Mouse (Mus musculus) R1 (cell line): ENCODE data around the gene Poc1b.

Source experiments
- DNase-seq: peaks from one replicate; pipeline ENCODE4 v3.0.0-alpha.2; 2018; ENCODE audit warnings: low read depth, low spot score

Gene Poc1b

DNA sequence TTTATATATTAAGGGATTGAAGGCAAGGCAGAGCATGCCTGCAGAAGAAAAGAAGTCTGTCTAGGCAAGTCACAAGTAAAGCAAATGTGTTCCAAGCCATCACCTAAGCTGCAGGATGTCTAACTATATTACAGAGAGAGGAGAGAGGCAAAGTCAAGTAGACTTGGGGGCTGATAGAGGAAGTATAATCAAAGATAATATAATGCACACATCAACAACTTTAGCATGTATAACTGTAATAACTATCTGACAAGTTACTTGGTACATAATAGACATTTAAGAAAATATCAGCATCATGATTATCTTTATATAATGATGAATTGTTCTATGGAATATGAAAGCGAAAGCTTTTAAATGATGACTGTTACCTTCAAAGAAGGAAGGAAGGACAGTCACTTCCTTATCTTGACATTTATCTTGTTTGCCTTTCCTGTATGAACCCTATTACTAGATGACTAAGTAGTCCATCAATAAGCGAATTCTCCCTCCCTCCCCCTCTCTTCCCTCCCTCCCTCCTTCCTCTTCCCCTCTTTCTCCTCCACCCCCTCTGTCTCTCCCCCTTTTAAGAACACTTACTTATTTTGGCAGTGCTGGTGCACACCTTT, 87.7 kb downstream of the Poc1b start:
- no peak for DNase-seq

DNA sequence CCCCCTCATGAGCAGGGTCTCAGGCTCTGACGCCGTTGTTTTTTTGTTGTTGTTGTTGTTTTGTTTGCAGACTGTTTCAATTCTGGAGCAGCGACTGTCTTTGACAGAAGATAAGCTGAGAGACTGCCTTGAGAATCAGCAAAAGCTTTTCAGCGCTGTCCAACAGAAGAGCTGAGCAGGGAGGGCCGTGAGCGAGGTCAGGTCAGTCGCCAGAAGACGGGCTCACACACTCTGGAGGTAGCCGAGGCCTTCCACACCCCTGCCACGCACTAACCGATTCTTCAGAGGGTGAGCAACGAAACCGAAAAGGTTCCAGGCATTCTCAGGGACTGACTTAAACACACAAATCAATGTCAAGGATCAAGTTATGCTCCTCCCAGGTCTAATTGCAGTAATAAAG, 89.7 kb downstream of the Poc1b start:
- no peak for DNase-seq

DNA sequence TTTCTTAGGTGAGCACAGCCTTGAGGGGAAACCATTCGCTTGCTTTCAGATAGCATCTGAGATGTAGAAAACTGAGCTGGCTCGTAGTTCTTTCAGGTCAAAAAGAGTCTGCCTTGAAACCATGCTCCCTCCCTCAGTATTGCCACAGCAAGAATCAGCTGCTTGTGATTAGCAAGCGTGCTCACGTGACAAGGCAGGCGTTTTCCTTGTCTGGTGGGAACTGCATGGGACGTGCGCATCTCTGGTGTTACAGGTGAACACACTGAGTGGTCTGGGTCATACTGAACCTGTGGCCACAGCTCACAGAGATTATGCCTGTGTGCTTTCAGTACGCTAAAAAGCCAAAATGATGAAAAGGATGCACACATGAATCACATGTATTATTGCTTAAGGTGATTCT, 90.3 kb downstream of the Poc1b start:
- no peak for DNase-seq

DNA sequence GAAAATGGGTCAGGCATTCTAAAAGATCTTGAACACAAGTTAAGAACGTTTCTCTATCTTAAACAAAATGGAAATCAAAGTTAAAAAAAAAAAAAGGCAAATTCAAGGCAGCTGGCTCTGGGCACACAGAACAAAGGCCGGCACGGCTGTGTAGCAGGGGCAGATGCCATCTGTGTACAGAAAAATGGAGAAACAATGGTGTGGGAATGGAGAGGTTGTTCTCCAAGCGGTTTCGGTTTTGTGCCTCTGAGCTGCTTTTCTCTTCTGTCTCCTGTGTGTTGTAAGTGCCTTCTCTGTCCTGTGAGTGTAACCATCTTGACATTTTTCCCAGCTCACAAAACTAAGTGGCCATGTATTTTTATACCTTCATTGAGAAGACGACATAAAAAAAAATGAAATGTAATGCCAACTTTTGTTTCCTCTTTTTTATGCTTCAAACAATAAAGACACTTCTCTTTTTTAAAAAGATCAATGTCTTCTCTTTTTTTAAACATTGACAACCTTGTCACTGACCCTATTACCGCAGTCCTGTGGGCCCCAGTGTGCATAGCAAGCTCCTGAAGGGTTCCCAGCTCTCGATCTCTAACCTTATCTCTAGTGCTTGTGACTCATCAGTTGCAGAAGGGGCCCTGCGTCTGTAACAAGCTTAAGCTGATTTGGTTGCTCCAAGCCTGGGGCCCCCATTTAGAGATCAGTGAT, 90.9 kb downstream of the Poc1b start:
- no peak for DNase-seq

DNA sequence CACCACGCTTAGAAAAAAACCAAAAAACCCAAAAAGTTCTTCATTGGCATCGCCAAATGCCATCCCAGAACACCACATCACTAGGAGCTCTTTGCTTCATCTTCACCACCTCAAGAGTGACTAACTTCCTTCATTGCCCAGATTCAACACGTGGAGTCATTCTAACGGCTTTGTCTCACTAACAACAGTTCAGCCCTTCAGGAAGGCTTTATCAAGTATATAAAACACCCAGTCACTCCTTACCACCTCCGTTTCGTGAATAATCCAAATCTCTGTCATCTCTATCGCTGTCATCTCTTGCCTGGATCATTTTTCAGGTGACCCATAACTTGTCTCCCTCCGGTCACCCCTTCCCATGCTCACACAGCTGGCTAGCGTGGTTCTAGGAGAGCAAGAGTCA, 92.1 kb downstream of the Poc1b start:
- no peak for DNase-seq

DNA sequence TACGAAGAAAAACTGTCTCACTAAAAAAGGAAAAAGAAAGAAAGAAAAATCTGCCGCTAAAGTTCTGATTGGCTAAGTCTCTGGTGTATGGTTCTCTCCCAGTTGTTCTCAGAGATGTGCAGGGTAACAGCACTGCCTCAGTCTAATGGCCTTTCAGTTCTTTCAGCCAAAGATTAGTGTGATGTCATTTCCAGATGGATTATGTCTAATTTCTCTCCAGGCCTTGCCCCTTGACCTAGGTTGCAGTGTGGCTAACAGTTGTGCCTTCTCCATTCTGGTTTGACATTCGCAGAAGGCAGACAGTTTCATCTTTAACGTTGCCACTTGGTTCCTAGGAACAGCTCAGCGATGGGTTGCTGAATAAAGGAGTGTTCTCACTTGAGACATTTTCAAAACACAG, 94.1 kb downstream of the Poc1b start:
- no peak for DNase-seq

DNA sequence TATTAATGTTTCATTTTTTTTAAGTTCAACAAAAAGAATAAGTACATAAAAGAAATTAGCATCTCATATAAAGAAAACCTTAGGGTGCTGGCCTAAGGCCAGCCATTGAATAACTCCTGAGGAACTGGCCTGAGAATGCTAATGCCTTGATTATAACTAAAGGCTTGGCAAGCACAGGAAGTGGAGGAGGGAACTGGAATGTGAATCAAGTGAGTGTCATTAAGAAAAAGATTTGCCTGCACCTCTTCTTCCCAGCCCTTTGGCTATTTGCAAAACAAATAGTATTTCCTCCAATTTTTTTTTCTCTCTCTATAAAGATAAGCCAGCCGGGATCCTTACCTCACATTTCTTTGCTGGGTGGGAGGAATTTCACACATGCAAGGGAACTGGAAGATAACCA, 95.0 kb downstream of the Poc1b start:
- peak; percentile 22 for DNase-seq

DNA sequence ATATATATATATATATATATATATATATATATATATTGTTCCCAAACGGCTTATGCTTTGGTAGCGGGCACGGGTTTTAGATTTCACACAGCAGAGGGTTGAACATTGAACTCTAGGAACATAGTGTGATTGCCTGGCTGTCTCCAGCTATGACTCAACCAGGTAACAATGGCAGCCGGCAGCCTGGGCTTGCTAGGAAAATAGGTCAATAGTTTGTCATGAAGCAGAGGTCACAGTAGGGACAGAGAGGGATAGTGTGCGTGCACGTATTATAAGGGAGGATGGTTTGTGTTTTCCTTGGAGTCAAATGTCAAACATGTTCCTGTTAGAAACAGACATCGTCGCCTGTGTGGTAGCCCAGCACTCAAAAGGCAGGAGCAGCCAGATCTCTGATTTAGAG, 95.5 kb downstream of the Poc1b start:
- DNase-seq: no peak

DNA sequence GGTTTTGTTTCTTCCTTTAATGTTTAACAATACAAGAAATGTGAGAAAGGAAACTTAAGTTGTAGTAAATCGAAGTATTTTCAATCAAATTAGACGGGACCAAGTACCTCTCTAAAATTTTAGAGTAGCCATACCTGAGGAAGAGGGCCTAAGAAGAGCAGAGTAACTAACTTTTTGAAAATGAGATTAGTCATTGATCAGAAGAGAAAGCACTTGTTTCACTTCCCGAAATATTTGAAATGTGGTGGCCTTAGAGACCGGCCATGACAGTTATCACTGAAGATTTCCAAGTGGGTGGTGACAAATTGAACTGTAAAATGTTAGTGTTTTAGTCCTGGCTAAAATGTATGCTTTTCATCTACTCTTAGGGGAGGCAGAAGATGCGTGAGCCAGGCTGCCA, 96.3 kb downstream of the Poc1b start:
- no peak for DNase-seq

DNA sequence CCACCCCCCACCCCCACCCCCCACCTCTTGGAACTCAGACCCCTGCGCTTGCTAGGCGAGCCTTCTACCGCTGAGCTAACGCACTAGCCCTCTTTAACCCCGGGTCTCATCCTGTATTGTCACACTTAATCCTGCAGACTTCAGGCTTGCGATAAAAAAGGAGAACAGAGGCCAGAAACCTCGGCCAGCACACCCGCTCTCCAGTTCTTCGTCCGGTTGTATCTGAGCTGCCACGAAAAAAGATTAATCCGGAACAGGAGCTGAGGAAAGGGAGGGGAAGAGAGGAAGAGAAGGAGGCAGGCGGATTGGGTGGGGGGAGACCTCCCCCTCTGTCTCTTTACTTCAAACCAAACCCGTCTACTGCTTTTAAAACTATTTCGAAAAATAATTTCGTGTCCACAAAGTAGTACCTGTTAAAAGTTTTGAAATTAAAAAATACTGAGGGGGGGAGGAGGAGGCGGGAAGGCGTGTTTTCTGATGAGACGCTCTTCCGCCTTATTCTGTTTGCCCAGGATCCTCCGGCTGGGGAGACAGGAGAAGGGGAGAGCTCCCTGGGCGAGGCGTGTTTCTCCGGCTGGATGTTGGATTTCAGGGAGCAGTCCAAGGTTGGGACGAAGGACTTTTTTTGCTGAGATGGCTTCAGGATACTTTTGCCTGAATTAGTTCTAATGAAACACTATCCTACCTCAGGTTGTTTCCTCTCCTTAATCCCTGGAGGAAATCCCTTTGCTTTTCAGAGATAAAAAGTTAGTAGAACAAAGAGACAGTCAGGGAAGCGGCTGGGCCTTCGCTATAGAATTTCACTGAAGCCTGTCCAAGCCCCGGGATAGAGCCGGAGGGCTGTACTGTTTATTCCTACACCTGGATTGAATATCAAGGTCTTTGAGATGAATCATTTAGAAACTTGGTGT, 97.0 kb downstream of the Poc1b start:
- DNase-seq: peak; percentile 60

DNA sequence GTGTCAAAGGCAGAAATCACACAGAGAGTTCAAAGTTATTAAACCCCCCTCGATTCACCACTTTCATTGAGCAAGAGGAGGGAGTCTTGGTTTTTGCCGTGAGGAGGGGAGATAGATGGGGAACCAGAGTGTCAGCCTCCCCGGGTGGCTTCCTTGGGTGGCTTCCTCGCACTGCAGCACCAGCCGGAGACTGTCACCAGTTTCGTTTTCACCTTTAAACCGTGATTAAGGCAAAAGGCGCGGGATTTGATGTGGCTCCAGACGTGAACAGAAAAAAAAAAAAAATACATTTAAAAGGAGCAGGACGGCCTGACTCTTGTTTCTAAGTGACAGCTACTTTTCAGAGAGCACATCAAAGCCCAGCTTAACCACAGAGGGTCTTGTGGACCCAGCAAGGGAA, 97.7 kb downstream of the Poc1b start:
- DNase-seq: peak; percentile 47

DNA sequence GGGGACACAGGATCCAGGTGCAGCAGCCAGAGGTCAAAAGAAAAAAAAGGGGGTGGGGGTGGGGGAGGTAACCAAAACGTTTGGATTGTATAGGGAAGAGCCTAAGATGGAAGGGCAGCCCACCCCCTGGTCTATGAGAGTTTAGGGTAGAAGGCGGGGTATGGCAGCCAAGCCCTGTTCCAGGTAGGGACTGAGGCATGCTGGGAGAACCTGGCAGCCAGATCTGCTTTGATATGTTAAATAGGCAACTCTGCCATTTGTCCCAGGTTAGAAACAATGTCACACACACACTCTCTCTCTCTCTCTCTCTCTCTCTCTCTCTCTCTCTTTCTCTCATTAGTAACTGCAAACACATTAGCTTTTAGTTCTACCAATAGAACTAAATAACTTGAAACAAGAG, 100.3 kb downstream of the Poc1b start:
- peak; percentile 60 for DNase-seq

DNA sequence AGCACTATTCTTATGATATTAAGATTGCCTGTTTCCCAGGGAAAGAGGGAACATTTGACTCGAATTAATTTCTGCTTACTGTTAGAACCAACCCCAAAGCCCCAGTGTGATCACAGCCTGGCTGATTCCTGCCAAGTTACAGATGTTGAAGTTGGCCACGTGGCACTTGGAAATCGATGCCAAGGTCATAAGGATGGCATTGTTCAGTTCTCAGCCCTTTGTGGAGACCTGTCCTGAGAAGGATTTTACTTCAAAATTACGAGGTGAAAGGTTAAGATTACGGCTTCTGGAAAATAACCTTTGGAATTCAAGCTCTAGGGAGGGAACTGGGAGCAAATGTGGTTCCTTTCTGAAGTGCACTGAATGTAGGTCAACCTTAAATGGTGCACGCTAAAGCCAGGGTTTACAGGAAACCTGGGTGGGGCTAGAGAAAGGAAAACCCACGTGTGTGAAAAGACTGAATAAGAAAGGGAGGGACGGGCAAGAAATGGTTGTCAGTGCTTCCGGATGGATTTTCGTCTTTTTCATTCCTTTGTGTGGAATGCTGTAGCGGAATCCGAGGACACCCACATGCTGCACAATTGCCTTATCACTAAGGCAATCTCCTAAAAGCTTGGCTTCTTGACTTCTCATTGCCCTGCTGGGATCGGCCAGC, 102.4 kb downstream of the Poc1b start:
- peak; percentile 91 for DNase-seq

DNA sequence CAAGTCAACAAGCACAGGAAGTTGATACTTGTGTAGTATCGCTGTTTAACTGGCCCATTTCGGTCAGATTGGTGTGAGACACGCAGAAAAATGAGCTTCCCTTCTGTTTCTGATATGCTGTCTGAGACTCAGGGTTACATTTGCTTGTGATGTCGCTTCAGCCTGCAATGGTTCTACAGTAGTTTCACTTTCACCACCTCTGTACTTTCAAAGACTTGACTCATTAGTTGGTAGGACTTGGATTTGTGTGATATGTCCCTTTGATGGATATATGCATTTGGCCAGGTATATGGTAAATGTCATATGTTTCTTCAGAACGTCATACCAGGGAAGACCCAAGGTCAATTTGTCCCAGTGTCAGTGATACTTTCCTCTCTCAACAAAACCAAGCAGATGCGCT, 104.2 kb downstream of the Poc1b start:
- no peak for DNase-seq

DNA sequence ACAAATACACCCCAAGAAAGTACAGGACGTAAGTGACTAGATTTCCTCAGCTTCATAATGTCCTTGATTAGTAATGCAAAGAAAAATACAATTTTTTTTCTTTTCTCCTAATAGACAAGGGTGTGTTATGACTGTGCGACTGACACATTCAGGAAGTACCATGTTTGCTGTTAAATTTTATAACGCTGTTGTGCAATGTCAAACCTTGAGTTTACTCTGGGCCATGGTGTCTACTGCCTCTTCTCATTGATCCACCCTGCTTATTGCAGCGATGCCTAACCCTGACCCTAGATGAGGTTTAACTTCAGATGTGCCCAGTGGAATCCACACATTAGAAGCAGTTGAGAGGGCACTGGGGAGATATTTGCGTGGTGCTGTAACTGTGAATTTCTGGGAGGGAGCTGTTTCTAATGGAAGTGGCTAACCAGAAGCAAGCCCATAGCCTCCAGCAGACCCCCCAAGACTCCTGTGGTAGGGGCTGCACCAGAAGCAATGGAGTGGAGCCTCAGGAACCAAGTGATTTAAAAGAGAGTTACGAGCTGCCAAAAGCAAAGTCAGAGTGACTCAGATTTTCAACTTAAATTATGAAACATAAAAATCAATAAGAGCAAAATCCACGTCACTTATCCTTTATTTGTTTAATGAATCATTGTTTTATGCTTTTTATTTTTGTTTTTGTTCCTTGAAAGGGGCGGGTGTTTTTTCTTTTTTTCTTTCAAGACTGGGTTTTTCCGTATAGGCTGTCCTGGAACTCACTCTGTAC, 104.8 kb downstream of the Poc1b start:
- no peak for DNase-seq

DNA sequence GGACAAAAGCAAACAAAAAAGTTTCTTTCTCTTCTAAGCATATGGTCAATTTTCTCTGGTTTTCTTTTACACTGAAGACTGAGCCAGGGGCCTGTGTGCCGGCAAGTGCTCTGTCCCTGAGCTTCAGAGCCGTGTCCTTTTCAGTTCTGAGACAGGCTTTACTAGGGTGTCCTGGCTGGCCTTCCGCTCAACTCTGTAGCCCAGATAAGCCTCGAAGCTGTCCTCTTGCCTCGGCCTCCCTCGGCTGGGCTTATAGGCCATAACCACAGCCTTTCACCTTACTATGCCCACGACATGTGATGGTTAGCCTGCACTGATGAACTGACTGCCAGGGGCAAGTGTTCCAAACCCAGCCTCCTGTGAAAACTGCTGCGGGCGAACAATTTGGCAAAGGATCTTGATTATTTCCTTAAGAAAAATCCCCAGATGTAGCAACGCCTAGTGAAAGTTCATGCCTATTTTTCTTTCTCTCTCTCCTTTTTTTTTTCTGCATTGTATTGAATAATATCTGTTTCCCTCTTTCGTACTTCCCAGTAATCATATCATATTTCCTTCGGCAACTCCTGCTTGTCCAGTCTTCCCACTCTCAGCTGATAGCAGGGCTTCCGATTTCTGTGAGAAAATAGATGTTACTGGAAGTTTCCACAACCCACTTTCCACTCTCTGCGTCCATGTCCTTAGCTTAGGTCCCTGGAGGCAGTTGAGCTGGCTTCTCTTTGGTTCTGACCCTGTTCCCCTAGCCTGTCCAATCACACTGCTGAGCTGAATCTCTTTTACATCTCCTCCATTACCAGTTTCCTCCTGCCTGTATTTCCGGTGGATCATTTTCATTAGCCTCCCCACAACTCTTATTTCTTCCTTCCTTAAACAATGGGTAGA, 107.8 kb downstream of the Poc1b start:
- no peak for DNase-seq

DNA sequence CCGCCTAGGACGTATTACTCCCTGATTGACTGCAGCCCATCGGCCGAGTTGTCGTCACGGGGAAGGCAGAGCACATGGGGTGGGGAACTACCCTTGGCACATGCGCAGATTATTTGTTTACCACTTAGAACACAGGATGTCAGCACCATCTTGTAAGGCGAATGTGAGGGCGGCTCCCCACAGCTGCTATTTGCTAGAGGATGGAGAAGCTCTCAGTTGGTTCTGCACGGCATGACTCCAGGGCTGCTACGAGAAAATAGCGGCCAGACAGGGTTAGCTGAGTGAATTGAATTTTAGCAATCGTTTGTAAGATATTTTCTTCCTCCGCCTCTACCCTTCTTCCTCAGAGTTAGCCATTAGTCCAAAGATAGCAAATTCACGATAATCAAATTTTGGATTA, 109.7 kb downstream of the Poc1b start:
- peak; percentile 64 for DNase-seq

DNA sequence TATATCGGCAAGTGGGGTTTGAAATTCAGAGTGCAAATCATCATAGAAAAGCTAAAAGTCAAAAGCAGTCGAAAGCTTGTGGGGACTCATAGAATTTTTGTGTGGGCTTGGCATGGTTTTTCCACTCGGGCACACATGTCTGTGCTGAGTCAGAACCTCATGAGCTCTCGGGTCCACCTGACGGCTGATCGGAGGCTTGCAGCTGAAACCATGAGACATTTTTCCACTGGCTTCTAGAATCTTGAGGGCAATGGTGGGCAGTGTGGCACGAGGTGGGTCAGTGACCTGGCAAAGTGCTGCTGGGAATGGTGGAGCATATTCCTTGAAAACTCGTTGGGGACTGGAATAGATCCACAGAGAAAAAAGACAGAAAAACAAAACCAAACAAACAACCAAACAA, 114.7 kb downstream of the Poc1b start:
- DNase-seq: peak; percentile 37

DNA sequence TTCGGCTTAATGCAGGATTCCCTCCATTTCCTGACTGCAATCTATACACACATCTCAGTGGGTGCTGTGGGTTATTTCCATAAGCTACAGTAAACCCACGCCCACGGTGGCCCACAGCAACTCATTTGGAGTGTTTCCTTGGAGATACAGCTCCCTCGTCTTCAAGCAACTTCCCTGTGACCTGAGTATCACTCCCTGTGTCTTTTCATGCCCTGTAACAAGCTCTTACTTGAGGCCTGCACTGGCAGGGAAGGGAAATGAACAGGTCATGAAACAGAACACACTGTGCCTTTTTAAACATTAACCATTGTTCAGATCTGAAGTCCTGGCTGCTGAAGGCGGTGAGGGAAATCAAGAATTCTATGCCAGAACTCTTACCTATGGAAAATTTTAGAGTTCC, 115.9 kb downstream of the Poc1b start:
- DNase-seq: no peak

DNA sequence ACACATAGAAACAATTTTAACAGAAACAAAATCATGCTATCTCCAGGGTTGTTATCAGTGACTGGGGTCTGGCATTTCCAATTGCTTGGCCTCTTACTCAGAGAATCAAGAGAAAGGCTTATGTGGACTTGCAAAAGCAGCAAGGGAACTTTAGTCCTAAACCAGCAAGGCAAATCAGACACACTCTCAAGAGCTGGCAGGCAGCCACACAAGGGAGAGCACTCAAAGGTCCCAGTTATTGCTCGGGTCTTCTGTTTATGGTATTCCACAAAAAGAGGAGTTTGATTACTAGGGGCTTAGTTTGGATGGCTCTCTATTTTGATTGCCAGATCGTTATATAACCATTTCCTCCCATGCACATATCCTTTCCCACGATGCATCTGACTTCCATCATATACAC, 117.4 kb downstream of the Poc1b start:
- no peak for DNase-seq
